Mouse (Mus musculus) embryonic facial prominence, embryonic 13.5 days (tissue): ENCODE measurements around the gene Atp5b. TPM values are rescaled to one million over a fixed set of nuclear protein-coding genes. Genes with fewer than 3 reads are reported as not detected.

Experiments used
- microRNA counts: library from miRNA; unstranded; fragments of <30 nt; microRNA quantifications from one replicate; lab custom pipeline; 2016
- microRNA-seq: library from miRNA; unstranded; fragments of <30 nt; microRNA quantifications from one replicate; pipeline ENCODE4, GENCODE M21; 2016
- polyA plus RNA-seq: library from polyadenylated mRNA; unstranded; fragments of >200 nt; fragmentation: Nextera tagmentation; extraction: Ambion mirVana; gene quantifications from 2 replicates; pipeline ENCODE4 v1.2.1, GENCODE M21; 2015

Gene Atp5b
- polyA plus RNA-seq, 1 experiment from 2014 or later = 2,050 TPM

MicroRNAs within 50 kb of the gene (microRNA counts, 519-probe panel; counts per million panel counts)
- microRNA mmu-miR-677 (lab: Ali Mortazavi, UCI) = 236 counts per million, percentile 44 among the panel's probes with 10 or more counts

Small RNAs within 50 kb of the gene (microRNA-seq; reads per million reads assigned to microRNA genes)
- 8.5 reads per million, percentile 26 among the genes with 10 or more reads in this experiment for gene Mir677

Other genes with a start within 250 kb of the Atp5b start
- gene Rdh19, start 233.3 kb upstream of the Atp5b start, polyA plus RNA-seq = not detected in 2 replicates
- gene Rdh16f2, start 216.8 kb upstream of the Atp5b start, polyA plus RNA-seq = not detected in 2 replicates
- gene Rdh7, start 194.5 kb upstream of the Atp5b start, polyA plus RNA-seq = 0.21 TPM in 1 of 2 replicates, not detected in the other
- 0.08 and 0.10 TPM in 2 replicates for gene Sdr9c7, start 184.8 kb upstream of the Atp5b start, polyA plus RNA-seq
- not detected in 2 replicates for gene Hsd17b6, start 75.7 kb upstream of the Atp5b start, polyA plus RNA-seq
- 92.1 and 92.2 TPM in 2 replicates for gene Prim1, start 68.1 kb upstream of the Atp5b start, polyA plus RNA-seq
- 789 and 900 TPM in 2 replicates for gene Naca, start 47.7 kb upstream of the Atp5b start, polyA plus RNA-seq
- gene Ptges3, start 24.3 kb upstream of the Atp5b start, polyA plus RNA-seq = 537 and 556 TPM in 2 replicates
- 10.9 and 11.4 TPM in 2 replicates for gene Baz2a, start 8.3 kb downstream of the Atp5b start, polyA plus RNA-seq
- 39.7 and 42.2 TPM in 2 replicates for gene Rbms2, start 97.0 kb downstream of the Atp5b start, polyA plus RNA-seq
- gene Gls2, start 111.2 kb downstream of the Atp5b start, polyA plus RNA-seq = 2.2 TPM in 2 replicates
- gene Spryd4, start 128.5 kb downstream of the Atp5b start, polyA plus RNA-seq = 31.6 and 32.3 TPM in 2 replicates
- 0.14 and 0.51 TPM in 2 replicates for gene Mip, start 142.6 kb downstream of the Atp5b start, polyA plus RNA-seq
- gene Timeless, start 148.8 kb downstream of the Atp5b start, polyA plus RNA-seq = 65.4 and 79.4 TPM in 2 replicates
- gene Apon, start 170.8 kb downstream of the Atp5b start, polyA plus RNA-seq = 0.58 and 0.62 TPM in 2 replicates
- gene Apof, start 185.4 kb downstream of the Atp5b start, polyA plus RNA-seq = 2.0 TPM in 1 of 2 replicates, not detected in the other
- gene Stat2, start 187.3 kb downstream of the Atp5b start, polyA plus RNA-seq = 15.7 and 19.0 TPM in 2 replicates
- 0.23 and 0.25 TPM in 2 replicates for gene Il23a, start 215.5 kb downstream of the Atp5b start, polyA plus RNA-seq
- gene Pan2, start 220.1 kb downstream of the Atp5b start, polyA plus RNA-seq = 31.8 and 32.3 TPM in 2 replicates
- 349 and 362 TPM in 2 replicates for gene Cnpy2, start 239.2 kb downstream of the Atp5b start, polyA plus RNA-seq